Mouse (Mus musculus): Measurements from ENCODE around the gene Arhgap31.

- TF ChIP-seq POLR2A (IDR thresholded peaks at IDR 0.05; ENCODE audit: borderline replicate concordance, control insufficient read depth, low read depth, low read length) (no peak), CTCF (IDR thresholded peaks at IDR 0.05; ENCODE audit: control insufficient read depth, insufficient read depth, low read length) (no peak)
Measured at GRCm38 (mm10) chr16:38585186-38585585, 127.9 kb downstream of the Arhgap31 start.
